Mouse (Mus musculus) ES-Bruce4 (cell line): ENCODE data around the gene Arhgap21.

ENCODE experiments used
- CTCF ChIP-seq: IDR thresholded peaks from one replicate; pipeline ENCODE4 v1.8.1; 2011; ENCODE audit warnings: low read depth, low read length
- EP300 ChIP-seq: IDR thresholded peaks from 2 replicates; pipeline ENCODE4 v1.6.1; 2011; ENCODE audit warnings: low read depth, low read length; ENCODE audit not compliant: insufficient read depth
- POLR2A ChIP-seq: IDR thresholded peaks from one replicate; pipeline ENCODE4 v1.8.1; 2011; ENCODE audit warnings: low read length; ENCODE audit not compliant: insufficient read depth

DNA sequence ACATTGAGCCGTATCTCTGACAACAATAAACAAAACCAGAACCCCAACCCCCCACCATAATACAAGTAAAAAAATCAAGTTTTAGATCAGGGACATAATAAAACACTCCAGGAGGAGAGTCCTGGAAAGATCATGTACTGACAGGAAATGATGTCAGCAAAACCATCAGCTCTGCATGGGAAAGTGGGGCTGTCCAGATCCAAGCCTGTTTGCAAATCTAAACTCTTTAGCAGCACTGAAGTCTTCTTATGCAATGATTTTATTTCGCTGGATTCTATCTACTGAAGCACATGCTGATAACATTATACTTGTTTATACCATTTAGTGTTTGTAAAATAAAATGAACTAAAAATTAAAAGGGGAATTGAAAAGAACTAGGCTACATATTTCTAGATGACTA lies 104.1 kb downstream of the Arhgap21 start:
- TF ChIP-seq POLR2A: no peak
- TF ChIP-seq CTCF: no peak
- no peak for TF ChIP-seq EP300
